Mouse (Mus musculus): Measurements from ENCODE around the gene Sh3pxd2a. TPM values are rescaled to one million over a fixed set of nuclear protein-coding genes. Genes with fewer than 3 reads are reported as not detected.

Gene Sh3pxd2a
- total RNA-seq, 2 experiments from 2014 or later, result 31.8 to 32.4 TPM

DNA sequence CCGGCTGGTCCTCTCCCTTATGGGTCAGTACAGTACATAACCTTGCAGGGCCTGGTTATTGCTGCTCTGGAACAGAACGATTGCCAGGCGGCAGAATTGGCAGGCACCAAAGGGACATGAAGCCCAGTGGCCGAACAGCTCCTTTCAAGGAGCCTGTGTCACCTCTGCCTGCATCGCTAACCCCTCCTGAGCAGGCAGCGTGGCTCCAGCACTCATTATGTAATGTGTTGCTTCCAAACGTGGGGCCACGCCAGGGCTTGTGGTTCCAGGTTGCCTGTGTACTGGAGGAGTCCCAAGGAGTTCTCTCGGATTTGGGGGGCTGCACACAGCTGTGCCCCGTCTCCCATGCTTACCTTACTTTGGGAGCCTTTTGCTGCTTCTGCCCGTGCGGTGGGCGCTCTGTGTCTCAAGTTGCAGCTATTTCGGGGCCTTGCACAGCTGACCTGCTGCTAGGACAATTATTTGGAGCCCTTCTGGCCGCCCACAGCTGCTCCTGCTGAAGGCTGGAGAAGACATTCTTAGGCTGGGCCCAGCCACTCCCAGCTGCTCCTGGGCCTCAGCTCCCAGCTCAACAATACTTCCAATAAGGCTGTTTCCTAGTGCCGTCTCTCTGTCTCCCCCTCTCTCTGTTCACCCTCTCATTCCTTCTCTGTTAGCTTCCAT, 215.2 kb downstream of the Sh3pxd2a start:
- no peak for DNase-seq (ENCODE audit: low spot score in 2 of 2)

DNA sequence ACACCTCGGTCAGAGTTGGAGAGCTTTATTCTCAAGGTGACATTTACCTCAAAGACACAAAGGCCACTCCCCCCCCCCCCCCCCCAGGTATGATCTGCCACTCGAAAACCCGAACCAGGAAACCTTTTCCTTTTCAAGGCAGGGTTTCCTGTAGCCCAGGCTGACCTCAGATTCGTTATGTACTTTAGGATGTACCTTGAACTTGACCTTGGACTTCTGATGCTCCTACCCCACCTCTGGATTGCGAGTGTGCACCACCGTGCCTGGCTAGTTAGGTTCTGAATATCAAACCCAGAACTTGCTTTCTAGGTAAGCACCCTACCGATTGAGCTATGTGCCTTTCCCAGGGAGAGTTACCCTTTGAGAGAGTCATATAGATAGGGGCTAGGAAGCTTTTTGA, 215.9 kb downstream of the Sh3pxd2a start:
- no peak for DNase-seq (ENCODE audit: low spot score in 2 of 2)

DNA sequence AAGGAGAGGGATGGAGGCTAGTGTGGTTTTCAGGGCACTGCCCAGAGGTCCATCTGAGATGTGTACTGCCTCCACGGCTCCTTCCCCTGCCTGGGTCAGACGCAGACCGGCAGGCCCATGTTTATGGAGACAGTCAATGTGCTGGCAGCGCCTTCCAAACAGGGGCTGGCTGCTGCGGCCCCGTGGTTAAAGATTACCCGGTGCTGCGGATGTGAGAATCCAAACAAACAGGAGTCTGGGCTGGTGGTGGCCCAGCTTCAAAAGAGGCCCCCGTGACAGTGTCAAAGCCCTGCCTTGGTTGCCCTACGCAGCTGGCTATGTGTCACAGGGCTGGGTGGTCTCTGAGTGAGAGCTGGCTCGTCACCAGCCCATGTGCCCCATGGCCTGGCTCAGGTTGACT, 216.4 kb downstream of the Sh3pxd2a start:
- DNase-seq (ENCODE audit: low spot score in 2 of 2), result no peak

DNA sequence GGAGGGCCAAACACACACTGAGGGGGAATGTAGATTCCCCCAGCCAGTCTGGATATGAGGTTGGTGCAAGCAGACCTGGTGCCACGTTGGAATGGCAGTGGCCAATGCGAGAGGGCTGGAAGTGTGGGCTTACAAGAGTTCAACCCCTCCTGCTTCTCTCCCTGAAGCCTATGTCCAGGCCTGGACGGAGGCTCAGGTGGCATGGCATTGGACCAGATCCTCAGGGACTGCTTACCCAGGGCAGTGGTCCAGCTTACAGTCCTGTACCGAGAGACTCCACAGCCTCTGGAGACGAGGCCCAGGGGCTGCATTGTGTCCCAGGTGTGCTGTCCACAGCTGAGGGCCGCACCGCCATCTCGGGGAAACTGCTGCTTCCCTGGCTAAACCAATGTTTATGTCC, 218.7 kb downstream of the Sh3pxd2a start:
- DNase-seq (ENCODE audit: low spot score in 2 of 2), result no peak

DNA sequence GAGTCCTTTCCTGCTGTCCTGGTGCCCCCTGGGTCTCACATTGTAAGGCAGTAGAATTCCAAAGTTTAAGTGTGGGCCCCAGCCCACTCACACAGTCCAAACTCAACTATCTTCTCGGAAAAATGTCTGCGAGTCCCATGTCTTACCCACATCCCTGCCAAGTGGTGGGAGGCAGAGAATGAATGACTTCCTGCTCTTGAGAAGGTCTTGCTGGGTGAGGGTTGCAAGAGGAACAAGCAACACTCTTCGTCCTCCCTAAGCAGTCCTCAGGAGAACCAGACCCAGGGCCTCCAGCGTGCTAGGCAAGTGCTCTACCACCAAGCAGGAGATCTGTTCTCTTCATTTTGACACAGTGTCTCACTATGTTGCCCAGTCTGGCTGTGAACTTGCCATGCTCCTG, 222.0 kb downstream of the Sh3pxd2a start:
- DNase-seq (ENCODE audit: low spot score in 2 of 2), result no peak

DNA sequence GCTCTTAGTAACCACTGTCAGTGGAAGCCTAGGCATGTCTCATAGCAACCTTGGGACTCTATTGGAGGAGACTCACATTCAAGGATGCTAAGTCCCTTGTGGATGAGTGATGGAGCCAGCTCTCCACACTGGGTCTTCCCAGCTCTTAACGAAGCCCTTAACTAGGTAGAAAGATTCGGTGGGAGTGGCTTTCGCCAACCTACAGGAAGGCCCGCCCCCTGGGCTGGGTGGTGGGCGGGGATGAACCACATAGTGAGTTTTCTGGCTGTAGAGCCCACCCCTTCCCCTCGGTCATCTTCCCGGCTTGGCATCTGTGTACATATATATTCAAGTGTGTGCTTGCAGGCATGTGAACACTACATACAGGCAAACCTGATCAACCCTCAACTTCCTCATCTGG, 223.2 kb downstream of the Sh3pxd2a start:
- no peak for DNase-seq (ENCODE audit: low spot score in 2 of 2)

DNA sequence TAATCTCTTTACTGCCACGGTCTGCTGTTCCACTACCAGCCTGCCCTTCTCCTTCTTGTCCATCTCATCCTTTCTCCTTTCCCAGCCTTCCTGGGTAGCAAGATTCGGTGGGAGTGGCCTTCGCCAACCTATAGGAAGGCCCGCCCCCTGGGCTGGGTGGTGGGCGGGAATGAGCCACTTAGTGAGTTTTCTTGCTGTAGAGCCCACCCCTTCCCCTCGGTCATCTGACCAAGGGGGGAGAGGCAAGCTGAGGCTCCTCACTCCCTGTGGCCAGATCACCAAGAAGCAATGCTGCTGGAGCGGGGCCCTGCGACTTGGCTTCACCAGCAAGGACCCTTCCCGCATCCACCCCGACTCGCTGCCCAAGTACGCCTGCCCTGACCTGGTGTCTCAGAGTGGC, 224.1 kb downstream of the Sh3pxd2a start:
- DNase-seq (ENCODE audit: low spot score in 2 of 2), result no peak

DNA sequence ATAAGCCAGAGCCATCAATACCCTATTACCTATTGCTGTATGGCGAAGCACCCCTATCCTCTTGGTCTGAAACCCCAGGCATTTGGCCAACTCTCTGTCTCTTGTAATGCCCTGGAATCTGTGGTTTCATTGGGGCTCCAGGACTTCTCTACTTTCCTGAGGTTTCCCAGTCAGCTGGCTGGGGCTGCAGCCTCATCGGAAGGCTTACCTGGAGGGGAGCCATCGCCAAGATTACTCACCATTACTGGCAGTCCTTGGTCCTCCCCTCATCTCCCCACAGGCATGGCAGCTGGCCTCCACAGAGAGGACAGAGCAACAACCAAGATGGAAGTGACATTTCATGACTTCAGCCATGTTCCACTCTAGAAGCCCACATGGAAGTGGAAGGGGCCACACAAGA, 231.1 kb downstream of the Sh3pxd2a start:
- no peak for DNase-seq (ENCODE audit: low spot score in 2 of 2)

DNA sequence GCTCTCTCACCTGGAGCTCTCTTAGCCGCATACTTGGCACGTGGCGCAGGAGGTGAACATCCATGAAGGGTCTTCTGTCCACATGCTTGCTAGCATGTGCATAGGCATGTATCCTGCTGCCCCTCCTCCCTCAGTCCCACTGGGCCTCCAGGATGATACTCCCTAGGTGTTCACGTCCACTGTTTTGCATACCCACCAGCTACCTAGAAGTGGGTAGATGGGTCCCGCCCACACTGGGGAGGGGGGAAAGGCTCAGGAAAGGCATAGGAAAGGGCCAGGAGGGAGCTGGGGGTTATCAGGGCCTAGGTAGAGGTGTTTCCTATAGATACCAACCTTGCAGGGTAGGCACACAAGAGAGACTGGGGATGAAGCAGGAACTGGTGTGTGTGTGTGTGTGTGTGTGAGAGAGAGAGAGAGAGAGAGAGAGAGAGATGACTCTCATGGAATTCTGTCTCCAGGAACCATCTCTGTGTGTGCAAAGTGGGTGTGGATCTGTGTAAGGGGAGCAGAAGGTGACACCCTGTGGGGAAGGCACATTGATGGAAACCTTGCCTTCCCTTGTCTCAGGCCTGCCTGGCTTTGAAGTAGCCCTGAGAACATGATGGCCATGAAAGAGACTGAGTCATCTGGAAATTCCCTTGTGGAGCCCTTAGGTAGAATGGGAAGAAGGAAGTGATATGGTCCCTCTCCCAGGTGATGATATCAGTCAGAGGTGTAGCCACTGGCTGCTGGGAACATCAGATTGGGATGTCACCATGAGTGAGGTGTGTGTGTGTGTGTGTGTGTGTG, 231.9 kb downstream of the Sh3pxd2a start:
- DNase-seq (ENCODE audit: low spot score in 2 of 2), result no peak

DNA sequence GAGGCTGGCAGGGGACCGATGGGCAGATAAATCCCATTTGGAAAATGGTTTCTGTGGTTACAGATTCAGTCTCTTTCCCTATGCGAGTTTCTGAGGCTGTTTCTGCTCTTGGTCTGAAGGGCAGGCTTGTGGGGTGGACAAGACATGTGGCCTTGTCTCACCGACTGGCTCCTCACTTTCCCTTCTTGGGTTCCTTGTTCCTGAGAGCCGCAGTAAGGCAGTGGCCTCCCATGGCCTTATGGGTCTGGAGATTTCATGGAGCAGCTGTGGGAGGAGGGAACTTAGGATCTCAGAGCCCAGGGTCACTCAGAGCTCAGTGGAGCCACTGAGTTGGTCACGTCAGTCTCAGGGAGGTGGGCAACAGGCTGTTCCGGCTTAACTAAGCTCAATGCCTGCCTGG, 232.8 kb downstream of the Sh3pxd2a start:
- no peak for DNase-seq (ENCODE audit: low spot score in 2 of 2)

DNA sequence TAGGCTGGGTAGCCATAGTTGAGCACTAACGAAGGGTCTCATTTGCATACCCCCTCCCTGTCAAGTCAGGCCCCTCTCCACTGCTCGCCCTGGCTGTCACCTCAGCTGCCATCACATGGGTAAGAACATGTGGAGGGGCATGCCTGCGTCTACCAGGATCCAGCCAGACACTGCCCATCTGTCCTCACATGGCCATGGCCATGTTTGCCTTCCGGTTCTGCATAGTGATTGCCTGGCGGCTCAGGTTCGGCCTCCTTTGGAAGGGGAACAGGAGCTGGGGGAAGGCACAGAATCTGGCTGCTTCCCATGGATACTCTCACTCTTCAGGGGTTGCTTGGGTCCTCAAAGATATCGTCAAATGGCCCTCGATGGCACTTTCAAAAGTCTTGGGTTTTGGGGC, 233.5 kb downstream of the Sh3pxd2a start:
- no peak for DNase-seq (ENCODE audit: low spot score in 2 of 2)

DNA sequence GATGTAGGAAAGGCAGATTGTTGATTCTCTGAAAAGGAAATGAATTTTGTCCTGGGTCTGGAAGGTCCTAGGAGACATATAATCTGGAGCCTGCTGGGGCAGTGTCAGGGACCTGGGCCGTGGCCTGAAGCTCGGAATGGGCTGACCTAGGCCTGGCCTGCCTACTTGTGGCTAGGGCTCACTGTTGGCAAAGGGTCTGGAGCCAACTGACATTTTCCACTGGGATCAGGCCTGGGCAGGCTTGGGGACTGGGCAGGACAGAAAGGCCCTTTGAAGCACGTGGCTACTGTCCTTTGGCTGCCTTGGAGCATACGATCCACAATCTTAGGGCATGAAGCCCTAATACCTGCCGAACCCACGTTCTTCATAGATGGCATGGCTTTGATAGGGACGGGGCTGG, 234.1 kb downstream of the Sh3pxd2a start:
- no peak for DNase-seq (ENCODE audit: low spot score in 2 of 2)

DNA sequence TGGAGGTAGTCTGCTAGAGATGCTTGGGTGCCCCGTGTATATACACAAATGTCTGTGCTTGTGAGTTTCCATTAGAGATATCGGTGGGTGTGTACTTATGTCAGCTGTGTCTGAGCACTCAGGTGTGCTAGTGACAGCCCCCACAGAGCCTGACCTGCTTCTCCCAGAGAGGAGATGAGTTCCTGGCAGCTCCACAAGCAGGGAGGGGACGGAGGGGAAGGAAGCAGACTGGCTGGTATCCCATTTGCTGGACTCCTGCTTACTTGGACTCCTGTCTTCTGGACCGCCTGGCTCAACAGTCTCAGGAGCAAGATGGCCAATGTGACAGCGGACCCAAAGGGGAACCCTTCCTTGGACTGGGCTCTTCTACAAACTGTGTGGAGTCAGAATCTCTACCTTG, 234.7 kb downstream of the Sh3pxd2a start:
- DNase-seq (ENCODE audit: low spot score in 2 of 2), result no peak

DNA sequence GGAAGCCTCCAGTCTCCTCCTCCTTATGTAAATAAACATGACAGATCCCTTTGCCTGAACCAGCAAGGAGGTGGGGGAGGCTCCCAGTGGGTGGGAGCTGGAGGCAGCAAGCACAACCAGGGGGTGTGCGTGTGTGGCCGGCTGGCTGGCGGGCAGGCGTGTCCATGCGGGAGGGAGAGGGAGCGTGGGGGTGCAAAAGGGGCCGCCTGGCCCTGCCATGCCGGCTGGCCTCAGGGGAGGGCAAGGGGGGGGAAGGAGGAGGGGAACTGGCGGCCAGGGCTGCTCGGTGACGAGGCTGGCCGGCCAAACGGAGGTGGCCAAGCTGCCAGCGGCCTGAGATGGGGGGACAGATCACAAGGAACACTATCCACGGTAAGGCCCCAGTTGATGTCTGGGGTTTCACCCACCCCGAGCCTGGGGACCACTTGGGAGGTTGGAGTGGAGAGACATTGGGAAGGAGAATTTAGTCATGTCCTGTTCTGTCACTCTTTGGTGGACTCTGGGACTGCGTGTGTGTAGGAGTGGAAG, 235.4 kb downstream of the Sh3pxd2a start:
- peak; percentile 57 to 78 for DNase-seq (ENCODE audit: low spot score in 2 of 2)

DNA sequence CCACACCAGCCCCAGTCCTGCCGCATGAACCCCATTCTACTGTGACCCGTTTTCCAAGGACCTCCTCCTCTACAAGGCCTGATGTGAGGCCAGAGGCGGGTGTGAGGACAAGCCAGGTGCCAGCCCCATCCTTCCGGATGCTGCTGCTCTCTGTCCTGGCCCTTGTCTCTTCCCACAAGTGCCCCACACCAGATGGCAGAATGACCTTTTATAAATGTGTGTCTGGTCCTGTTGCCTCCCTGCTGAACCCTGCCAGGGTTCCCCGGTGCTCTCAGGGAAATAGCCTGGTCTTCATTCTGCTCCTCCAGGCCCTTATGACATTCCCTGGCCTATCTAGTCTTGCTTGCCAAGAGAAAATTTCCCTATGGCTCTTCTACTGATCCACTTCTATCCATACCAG, 238.4 kb downstream of the Sh3pxd2a start:
- no peak for DNase-seq (ENCODE audit: low spot score in 2 of 2)

DNA sequence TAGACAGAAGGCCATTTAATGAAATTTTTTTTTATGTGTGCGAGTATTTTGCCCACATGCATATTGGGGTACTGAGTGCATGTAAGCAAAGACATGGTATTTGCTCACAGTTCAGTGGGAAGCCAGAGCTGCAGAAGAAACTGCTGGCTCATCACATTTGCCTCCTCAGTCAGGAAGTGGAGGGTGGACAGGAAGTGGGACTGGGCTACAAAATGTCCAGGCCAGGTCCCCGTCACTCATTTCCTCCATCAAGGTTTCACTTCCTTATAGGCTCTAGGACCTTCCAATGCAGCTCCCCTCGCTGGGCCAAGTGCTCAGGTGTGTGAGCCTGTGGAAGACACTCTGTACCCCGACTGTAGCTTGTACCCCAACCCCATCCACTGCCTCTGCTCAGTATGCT, 239.5 kb downstream of the Sh3pxd2a start:
- no peak for DNase-seq (ENCODE audit: low spot score in 2 of 2)

DNA sequence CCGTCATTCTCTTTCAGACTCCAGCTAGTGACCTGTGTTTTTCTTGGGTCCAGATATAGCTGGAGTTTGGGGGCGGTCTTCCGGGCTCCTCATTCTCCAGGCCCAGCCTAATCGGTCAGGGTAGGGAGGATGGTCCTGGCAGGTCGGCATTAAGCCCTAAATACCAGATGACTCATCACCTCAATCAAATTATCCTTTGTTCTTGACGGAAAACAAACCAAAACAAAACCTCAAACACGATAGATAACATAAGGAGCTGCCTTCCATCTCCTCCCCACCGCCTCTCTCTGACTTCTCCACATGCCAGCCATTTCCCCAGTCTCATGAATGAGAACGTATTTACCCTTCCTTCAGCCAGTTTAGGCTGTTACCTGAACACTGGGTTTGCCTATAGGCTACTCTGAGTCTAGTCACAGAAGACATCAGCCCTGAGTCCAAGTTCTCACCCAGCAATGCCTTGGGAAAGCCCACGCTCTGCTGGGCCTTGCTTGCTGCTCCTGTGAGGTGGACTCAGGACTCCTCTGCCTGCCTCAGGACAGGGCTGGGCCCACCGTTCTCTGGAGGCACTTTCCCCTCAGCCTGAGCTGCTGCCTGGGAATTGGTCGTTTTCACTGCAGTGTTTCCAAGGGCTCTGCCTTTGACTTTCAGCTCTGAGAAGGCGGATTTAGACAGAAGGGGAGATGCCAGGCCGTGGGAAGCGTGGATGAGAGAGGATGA, 241.2 kb downstream of the Sh3pxd2a start:
- DNase-seq (ENCODE audit: low spot score in 2 of 2), result no peak

DNA sequence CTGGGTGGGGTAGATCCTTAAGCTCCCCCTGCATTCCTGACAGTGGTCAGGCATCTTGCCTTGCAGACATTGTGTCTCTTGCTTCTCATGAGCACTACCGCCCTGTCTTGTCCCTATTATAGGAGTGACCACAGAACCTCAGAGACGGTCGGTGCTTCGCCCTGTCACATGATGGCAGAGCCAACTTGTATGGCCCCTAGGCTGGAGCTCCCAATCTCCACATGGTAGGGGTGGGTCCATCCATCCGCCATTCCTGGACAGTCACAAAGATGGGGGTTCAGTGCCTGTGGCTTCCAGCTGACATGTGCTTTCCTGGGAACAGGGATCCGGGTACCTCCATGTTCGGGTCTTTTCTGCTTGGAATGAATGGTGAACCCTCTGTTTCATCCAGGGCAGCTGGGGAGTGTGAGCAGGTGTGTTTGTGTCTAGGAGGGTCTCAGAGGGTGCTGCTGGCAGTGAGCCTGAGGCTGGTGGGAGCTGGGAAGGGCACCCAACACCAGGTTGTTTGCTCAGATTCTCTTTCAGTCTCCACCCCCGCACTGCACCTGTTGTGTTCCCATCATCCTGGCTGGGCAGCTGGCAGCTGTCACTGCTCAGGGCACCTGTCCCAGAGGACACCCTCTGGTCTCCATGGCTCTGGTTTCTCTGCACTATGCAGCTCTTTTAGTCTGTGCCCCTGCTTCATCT, 241.9 kb downstream of the Sh3pxd2a start:
- no peak for DNase-seq (ENCODE audit: low spot score in 2 of 2)

DNA sequence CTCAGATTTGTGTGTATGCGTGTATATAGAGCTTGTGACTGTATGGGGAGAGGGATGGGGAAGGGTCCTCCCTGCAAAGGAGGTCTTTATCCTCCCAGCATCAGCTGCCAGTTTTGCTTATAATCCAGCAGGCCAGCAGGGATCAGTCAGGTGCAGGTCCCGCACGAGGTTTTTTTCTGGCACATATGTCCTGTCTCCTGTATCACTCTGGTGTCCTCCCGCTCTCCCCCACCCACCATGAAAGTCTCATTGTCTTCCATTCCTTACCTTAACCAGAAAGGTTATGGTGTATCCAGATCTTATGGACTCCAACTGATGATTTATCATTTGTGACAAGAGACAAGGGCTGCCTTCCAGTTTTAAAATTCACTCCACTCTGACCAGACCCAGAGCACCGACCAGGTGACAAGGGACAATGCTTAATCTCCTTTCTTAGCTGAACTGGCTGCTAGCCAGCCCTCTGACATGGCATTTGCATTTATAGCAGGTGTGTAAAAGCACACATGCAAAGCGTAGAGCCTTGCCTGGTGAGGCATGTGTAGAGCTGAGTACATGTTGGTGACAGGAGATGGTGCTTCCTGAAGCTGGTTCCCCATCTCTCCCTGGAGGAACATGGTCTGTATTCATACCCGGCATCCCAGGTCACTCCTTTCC, 242.6 kb downstream of the Sh3pxd2a start:
- DNase-seq (ENCODE audit: low spot score in 2 of 2), result no peak

DNA sequence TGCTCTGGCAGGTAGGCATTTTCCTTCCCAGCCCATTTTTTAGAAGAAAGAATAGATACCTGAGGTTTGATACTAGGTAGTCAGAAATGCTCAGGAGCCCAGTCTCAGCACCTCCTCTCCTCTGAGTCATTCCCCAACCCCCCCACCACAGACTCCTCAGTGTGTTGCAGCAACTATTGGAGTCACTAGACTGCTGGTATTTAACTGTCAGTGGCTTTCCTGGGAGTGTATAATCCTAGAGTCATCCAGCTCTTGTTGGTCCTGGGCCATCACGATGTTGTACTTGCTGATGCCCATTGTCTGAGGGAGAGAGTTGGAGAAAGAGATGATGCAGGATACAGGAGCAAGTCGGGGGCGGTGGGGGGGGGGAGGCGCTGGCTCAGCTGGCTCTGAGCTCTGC, 243.2 kb downstream of the Sh3pxd2a start:
- DNase-seq (ENCODE audit: low spot score in 2 of 2), result peak in 1 of 2 experiments; percentile 34

DNA sequence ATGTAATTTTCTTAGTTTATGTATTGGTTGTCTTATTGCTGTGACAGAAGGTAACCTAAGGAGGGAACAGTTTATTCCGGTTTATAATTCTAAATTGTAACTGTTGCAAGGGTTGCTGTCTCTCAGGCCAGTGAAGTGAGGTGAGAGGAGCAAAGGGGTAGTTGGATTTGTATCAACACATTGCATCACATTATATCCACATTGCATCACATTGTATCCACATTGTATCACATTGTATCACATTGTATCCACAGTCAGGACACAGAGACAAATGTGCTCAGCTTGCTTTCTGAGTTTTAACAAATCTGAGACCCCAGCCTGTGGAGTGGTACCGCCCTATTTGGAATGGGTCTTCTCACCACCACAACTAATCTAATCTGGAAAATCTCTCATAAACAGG, 244.0 kb downstream of the Sh3pxd2a start:
- no peak for DNase-seq (ENCODE audit: low spot score in 2 of 2)
